In the genomic region with DNA sequence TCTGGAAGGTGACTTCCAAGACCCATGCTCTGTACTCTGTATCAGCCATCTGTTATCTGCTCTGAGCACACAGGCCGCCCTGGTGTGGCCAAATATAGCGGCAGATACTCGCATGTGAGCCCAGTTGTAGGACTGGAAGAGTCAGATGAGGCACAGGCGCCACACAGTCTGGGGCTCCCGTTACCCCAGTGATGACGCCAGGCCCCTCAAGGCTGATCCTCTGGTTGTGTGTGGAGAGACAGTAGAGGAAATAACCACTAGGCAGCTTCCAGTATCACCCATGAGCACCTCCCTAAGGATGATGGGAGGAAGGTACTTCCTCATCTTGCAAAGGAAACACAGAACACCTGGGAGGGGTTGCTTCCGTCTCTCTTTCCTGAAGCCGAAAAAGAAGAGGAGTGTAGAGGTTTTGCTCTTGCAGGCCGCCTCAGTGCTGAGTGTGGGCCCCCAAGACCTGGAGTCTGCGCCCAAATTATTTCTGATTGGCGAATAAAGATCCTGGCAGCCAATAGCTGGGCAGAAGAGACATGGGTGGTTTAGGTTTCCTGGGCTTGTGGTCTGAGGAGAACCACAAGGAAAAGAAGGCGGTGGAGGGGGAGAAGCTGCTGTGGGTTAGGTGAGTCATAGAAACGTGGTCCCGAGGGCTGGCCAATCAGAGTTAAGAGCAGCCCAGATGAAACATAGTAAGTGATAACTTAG, we compare ENCODE assay signal across 12 mouse cellular contexts. TPM values are rescaled to one million over a fixed set of nuclear protein-coding genes. Genes with fewer than 3 reads are reported as not detected.
A peak's percentile ranks its signal among the peaks of the same experiment; 100 is the strongest.
DNase-seq lines count a peak whose midpoint lies in the region; ATAC-seq lines count a peak whose summit lies in the region.
"Had no signal": no experiment of that assay in that cellular context is flagged by ENCODE, and none has a peak within 500 bp of the region (broad histone marks: within the 10 kb centered on the region; RNA-seq: fewer than 3 reads in every experiment).

No protein-coding gene starts in this region.

- no peaks in the 10 kb centered on the region for H3K27me3 ChIP-seq in heart, embryonic 10.5 days (ENCODE audit: insufficient read depth, poor library complexity, severe bottlenecking)
- H3K27me3 ChIP-seq in heart, embryonic 12.5 days (replicated peaks): no peaks in the 10 kb centered on the region

- no peak for DNase-seq in heart, embryonic 10.5 days (ENCODE audit: low spot score)
- peak; percentile 95 for DNase-seq in CD4-positive helper T cell, adult 2 months (ENCODE audit: low read depth, low spot score)
- peak; percentile 65 to 71 for DNase-seq in natural killer cell, adult 2 months (ENCODE audit: low spot score in 2 of 2)
- no peak for DNase-seq in kidney, adult 18-20 months
- DNase-seq in urinary bladder, adult 18-20 months (ENCODE audit: low spot score in 2 of 2): no peak
- no peak for DNase-seq in adrenal gland, postnatal 25 days
- DNase-seq: kidney, postnatal 14 days; left cerebral cortex, postnatal 4 days had no signal

- no peak for ATAC-seq in heart, embryonic 12.5 days (ENCODE audit: insufficient number of reproducible peaks, low FRiP score)
- ATAC-seq in erythroid progenitor cell, adult 5-6 weeks (replicated peaks; ENCODE audit: low FRiP score, poor library complexity, severe bottlenecking): peak; percentile 72

- no peaks in the 10 kb centered on the region for H3K9me3 ChIP-seq in heart, embryonic 10.5 days
- no peaks in the 10 kb centered on the region for H3K9me3 ChIP-seq in heart, embryonic 12.5 days (replicated peaks)
- H3K9me3 ChIP-seq: embryonic facial prominence, embryonic 13.5 days had no signal

- H3K9ac ChIP-seq in heart, embryonic 12.5 days: no peak overlapping the region
- H3K9ac ChIP-seq: embryonic facial prominence, embryonic 13.5 days had no signal

- H3K4me3 ChIP-seq in heart, embryonic 10.5 days: no peak overlapping the region
- no peak overlapping the region for H3K4me3 ChIP-seq in heart, embryonic 12.5 days
- H3K4me3 ChIP-seq: embryonic facial prominence, embryonic 13.5 days; heart, adult 2 months had no signal

- no peak overlapping the region for H3K4me2 ChIP-seq in heart, embryonic 12.5 days
- H3K4me2 ChIP-seq: embryonic facial prominence, embryonic 13.5 days had no signal

- peak overlapping the region; percentile 62; the same call in 1 of the 2 replicates for H3K27ac ChIP-seq in heart, embryonic 10.5 days
- no peak overlapping the region for H3K27ac ChIP-seq in heart, embryonic 12.5 days (ENCODE audit: poor library complexity, severe bottlenecking)
- H3K27ac ChIP-seq: embryonic facial prominence, embryonic 13.5 days; heart, adult 2 months had no signal

- no peaks in the 10 kb centered on the region for H3K36me3 ChIP-seq in heart, embryonic 10.5 days
- no peaks in the 10 kb centered on the region for H3K36me3 ChIP-seq in heart, embryonic 12.5 days
- H3K36me3 ChIP-seq: embryonic facial prominence, embryonic 13.5 days had no signal

- 50% methylated on average over 14 of the region's 14 CpGs for WGBS in heart, embryonic 10.5 days
- 50% methylated on average over 14 of the region's 14 CpGs for WGBS in heart, embryonic 12.5 days

- H3K4me1 ChIP-seq in heart, embryonic 10.5 days: peaks cover 26% of the 10 kb centered on the region
- H3K4me1 ChIP-seq in heart, embryonic 12.5 days (replicated peaks): peaks cover 38% of the 10 kb centered on the region

RNA-seq across cellular contexts. Expression of gene Oas3, which starts 2.0 kb away (rescaled TPM):
- polyA plus RNA-seq in heart, embryonic 10.5 days (2016; fragmentation: Nextera tagmentation; extraction: Ambion mirVana): 0.29 and 0.37 TPM in 2 replicates
- polyA plus RNA-seq in heart, embryonic 12.5 days (2016; fragmentation: Nextera tagmentation; extraction: Ambion mirVana): 0.33 and 0.36 TPM in 2 replicates
- total RNA-seq in erythroid progenitor cell, adult 5-6 weeks (2015; ENCODE audit: low replicate concordance): 62.9 and 68.5 TPM in 2 replicates
- 45.4 and 47.3 TPM in 2 replicates for total RNA-seq in erythroid progenitor cell, adult 5-6 weeks (2017; ENCODE audit: low replicate concordance)
- total RNA-seq in adrenal gland, postnatal 25 days (2021): 0.64 TPM in 1 of 2 replicates, not detected in the other

RNA-seq across cellular contexts. Expression of gene Oas1e, which starts 19.9 kb away (rescaled TPM):
- polyA plus RNA-seq in heart, embryonic 10.5 days (2016; fragmentation: Nextera tagmentation; extraction: Ambion mirVana): 0.08 TPM in 1 of 2 replicates, not detected in the other
- not detected in 2 replicates for polyA plus RNA-seq in heart, embryonic 12.5 days (2016; fragmentation: Nextera tagmentation; extraction: Ambion mirVana)
- not detected in 2 replicates for total RNA-seq in erythroid progenitor cell, adult 5-6 weeks (2015; ENCODE audit: low replicate concordance)
- 3.0 TPM in 1 of 2 replicates, not detected in the other for total RNA-seq in erythroid progenitor cell, adult 5-6 weeks (2017; ENCODE audit: low replicate concordance)
- total RNA-seq in adrenal gland, postnatal 25 days (2021): not detected in 2 replicates
- total RNA-seq: heart, adult 2 months; left cerebral cortex, postnatal 4 days had no signal
- polyA plus RNA-seq: embryonic facial prominence, embryonic 13.5 days; heart, adult 2 months had no signal

RNA-seq across cellular contexts. Expression of gene Oas2, which starts 25.8 kb away (rescaled TPM):
- not detected in 2 replicates for polyA plus RNA-seq in heart, embryonic 10.5 days (2016; fragmentation: Nextera tagmentation; extraction: Ambion mirVana)
- polyA plus RNA-seq in heart, embryonic 12.5 days (2016; fragmentation: Nextera tagmentation; extraction: Ambion mirVana): 0.08 and 0.11 TPM in 2 replicates
- 5.0 and 12.3 TPM in 2 replicates for total RNA-seq in erythroid progenitor cell, adult 5-6 weeks (2015; ENCODE audit: low replicate concordance)
- total RNA-seq in erythroid progenitor cell, adult 5-6 weeks (2017; ENCODE audit: low replicate concordance): 3.5 TPM in 2 replicates
- 0.67 and 0.95 TPM in 2 replicates for total RNA-seq in adrenal gland, postnatal 25 days (2021)
- total RNA-seq: left cerebral cortex, postnatal 4 days had no signal

RNA-seq across cellular contexts. Expression of gene Oas1c, which starts 36.9 kb away (rescaled TPM):
- 0.28 and 0.46 TPM in 2 replicates for polyA plus RNA-seq in heart, embryonic 10.5 days (2016; fragmentation: Nextera tagmentation; extraction: Ambion mirVana)
- 0.19 and 0.63 TPM in 2 replicates for polyA plus RNA-seq in heart, embryonic 12.5 days (2016; fragmentation: Nextera tagmentation; extraction: Ambion mirVana)
- 2.2 and 9.6 TPM in 2 replicates for total RNA-seq in erythroid progenitor cell, adult 5-6 weeks (2015; ENCODE audit: low replicate concordance)
- total RNA-seq in erythroid progenitor cell, adult 5-6 weeks (2017; ENCODE audit: low replicate concordance): 6.7 and 11.6 TPM in 2 replicates
- 1.3 and 1.5 TPM in 2 replicates for total RNA-seq in adrenal gland, postnatal 25 days (2021)

Comparison
In these comparisons a context has a peak if more than half of its experiments do, and no peak if none do; other contexts are left out.
1. DNase-seq: peak in CD4-positive helper T cell, adult 2 months (single experiment) and natural killer cell, adult 2 months (2 of 2); none in heart, embryonic 10.5 days (single experiment), kidney, adult 18-20 months (single experiment), urinary bladder, adult 18-20 months (0 of 2) and adrenal gland, postnatal 25 days (single experiment).
2. RNA of gene Oas3, which starts 2.0 kb away (total RNA-seq): 45.4 to 68.5 TPM in erythroid progenitor cell, adult 5-6 weeks; 0.64 TPM in adrenal gland, postnatal 25 days; every median in the first group is over 10 times any median in the second.